Mouse (Mus musculus) gastrocnemius, adult 18-20 months (tissue): ENCODE results near the gene Ubxn6. TPM values are rescaled to one million over a fixed set of nuclear protein-coding genes. Genes with fewer than 3 reads are reported as not detected.
A peak's percentile ranks its signal among the peaks of the same experiment; 100 is the strongest.
"Not testable (repeated sequence)": the region's sequence is repeated elsewhere in the genome, so short reads cannot be mapped to it uniquely, and the experiment has no call there.

Source experiments
- DNase-seq: peaks from one replicate; pipeline ENCODE4 v3.0.0; 2021; ENCODE audit warnings: low spot score
- long read RNA-seq, 2 experiments: library from polyadenylated mRNA; stranded (forward); transcript quantifications; one replicate each; pipeline ENCODE4 v2.0.0; 2021
- total RNA-seq, 2 experiments: library from RNA; stranded (reverse); gene quantifications; 2 replicates each; pipeline ENCODE4 v1.2.3; 2021

The Ubxn6 gene
- total RNA-seq: 10 to 100 TPM; 62.9 to 69.0 TPM
- long read RNA-seq, experiment 1, transcript Ubxn6-201 (11 exons, 2,949 nt): major isoform, 136 of 148 reads
- long read RNA-seq, experiment 1, partial matches to known transcripts: 6 of 148 reads
- long read RNA-seq, experiment 1, other reads (novel, unspliced or antisense): 6 of 148 reads
- long read RNA-seq, experiment 2, transcript Ubxn6-201 (11 exons, 2,949 nt): major isoform, 135 of 150 reads
- long read RNA-seq, experiment 2, partial matches to known transcripts: 11 of 150 reads
- long read RNA-seq, experiment 2, other reads (novel, unspliced or antisense): 3 of 150 reads

DNA sequence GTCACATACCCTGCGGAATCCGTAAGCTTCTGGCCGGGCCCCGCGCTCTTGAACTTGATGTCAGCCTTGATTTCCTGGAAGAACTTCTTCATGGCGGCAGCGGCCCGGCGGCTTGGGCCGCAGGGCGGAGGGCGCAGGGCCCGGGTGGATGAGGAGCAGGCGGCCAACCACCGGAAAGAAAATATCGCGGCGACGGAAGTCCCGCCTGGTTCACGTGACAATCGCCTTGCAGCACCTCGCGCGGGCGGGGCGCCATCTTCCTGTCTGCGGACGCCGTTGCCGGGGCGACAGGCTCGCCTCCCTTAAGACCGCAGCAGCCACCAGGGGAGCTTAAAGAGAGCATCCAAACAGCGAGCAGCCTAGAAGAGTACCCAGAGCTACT is at the start of gene Ubxn6:
Gene Ubxn6 (minus strand): TSS at position 202 of the 382 bp plus-strand sequence.
- DNase-seq: peak; percentile 97

DNA sequence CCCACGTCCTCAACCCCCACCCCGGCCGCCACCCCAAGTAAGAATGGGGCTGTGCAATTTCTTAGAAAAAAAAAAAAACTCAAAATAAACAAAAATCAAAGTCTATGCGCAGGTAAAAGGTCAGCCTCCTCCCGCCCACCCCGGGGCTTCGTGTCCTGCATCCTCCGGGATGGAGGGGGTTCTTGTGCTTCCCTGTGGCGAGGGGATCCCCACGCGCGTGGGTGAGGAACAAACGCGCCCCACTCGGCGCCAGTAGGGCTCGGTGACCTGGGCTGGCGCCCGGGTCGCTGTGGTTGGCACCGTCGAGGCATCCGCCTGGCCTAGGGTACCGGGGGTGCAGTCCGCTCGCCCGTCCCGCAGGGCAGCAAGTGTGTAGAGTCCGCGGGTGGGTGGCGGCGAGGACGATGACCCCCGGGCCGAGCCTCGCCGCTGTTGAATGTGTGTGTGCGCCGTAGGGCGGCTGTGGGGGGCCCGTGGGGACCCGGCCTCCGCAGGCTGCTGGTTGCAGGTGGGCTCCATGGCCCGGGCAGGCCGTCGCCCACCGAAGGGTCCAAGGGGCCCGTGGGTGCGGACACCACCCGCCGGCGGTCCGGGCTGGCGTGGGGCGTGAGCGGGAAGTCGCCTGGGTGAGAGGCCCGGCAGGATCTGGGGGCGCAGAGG is 49.0 kb upstream of the Ubxn6 start:
- DNase-seq: no peak

DNA sequence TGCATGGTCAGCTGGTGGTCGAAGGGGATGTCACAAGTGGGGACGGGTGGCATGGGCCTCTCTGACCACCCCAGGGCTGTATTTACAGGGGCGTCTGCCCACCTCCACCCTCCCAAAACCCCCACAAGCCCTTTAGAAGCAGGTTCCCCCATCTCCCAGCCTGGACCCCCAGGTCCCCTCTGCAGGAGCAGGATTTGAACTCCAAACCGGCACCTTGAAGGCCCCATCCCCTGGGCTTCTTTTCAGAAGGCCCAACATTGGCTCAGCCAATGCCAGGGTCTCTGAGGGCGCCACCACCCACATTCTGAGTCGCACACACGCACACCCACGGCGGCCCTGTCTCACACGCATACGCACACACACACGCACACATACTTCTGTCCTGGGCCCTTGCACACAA is 48.3 kb upstream of the Ubxn6 start:
- DNase-seq: no peak

DNA sequence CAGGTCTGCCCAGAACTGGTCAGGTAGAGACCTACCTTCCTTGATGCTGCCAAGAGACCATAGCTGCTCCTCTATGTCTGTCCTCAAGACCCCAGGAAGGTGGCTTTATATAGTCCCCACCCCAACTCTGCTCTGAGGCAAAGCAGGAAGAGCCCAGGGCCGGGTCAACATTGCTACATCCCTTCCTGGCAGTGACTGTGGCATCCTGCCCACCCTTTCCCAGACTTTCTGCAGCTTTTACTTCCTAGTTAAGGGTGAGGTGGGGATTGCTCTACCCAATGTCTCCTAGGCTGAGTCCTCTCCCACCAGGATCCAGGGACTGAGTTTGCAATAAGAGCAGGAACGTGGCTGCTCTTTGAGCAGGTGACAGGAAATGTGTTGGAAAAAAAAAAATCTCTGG is 47.0 kb upstream of the Ubxn6 start, which contains the start of gene Lrg1:
Gene Lrg1 (minus strand): TSS at position 176 of the 400 bp plus-strand sequence.
- no peak for DNase-seq

DNA sequence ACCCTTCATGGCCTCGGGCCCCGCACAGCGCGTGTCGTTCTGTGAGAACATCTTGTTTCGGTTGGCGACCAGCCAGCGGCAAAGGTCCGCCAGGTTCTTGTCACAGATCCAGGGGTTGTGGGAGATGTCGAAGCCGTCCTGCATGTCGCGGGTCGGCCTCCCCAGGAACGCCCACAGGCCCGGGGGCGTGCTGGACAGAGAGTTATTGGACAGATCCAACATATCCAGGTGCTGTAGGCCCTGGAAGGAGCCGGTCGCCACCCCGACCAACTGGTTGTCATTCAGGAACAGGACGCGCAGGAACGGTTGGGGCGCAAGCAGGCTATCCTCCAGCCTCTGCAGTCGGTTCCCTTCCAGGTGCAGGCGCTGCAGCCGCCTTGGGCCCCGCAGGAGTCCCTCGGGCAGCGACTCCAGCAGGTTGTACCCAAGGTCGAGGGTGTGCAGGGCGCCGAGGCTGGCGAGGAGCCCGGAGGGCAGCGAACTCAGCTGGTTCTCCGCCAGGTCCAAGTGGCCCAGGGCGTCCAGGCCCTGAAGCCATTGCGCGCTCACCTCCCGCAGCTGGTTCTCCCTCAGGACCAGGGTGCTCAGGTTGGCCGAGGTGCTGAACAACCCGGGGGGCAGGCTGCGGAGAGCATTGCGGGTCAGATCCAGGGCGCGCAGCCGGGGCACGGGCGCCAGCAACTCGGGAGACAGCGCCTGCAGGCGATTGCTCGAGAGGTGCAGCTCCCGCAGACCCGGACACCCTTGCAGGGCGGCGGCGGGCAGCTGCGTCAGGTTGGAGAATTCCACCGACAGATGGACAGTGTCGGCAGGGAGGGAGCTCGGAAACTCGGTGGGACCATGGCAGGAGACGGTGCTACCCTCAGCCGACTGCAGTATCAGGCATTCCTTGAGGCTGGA is 45.4 kb upstream of the Ubxn6 start:
- DNase-seq: peak; percentile 77

DNA sequence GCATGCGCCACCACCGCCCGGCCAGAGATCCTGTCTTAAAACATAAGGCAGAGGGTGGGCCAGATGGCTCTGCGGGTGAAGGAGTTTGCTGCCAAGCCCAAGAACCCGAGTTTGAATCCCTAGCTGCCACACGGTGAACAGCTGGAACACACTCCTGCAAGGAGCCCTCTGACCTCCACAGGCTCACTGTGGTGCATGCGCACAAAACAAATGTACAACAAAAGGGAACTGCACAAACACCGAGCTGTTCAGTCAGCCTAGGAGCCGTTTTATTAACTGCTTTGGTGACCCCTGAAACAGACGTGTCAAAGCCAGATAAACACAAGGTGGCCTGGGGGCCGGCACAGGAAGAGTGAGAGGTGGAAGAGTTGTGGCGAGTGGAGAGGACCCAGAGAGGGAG is 44.6 kb upstream of the Ubxn6 start:
- no peak for DNase-seq

DNA sequence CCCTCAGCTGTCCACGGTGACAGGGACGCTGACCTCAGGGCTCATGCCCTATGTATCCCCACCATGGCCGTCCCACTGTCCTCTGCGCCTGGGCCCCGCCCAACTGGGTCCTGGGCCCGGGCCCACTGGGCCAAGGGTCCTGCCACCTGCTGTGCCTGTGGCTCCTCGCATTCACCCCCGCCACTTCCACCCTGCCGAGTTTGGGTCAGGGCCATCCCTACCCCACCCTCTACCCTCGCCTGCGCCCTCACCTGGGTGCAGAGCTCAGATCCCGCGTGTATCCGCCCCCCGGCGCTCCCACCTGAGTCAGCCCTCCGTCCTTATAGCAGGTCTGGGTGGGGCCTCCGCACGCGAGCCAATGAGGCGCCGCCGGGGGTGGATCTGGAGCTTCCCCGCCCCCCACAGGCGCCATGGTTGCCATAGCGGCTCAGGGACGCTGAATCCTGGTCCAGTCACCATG is 42.5 kb upstream of the Ubxn6 start, which contains the start of gene Plin5:
Gene Plin5 (minus strand): TSS at position 346 of the 460 bp plus-strand sequence.
- DNase-seq: peak; percentile 77

DNA sequence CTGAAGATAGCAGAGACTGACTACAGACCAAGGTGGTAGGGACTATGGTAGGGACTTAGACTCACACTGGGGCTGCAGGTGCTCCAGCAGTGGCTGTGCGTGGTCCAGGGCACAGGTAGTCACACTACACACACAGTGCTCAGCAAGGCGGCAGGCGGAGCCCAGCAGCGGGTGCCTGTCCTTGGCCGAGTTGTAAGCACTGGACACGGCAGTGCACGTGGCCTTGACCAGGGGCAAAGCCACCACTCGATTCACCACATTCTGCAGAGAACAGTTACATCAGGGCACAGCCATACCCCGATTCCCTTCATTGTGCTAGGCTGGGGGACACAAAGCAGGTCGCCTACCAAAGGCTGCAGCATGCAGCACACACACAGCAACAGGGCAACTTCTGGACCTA is 41.4 kb upstream of the Ubxn6 start:
- no peak for DNase-seq

DNA sequence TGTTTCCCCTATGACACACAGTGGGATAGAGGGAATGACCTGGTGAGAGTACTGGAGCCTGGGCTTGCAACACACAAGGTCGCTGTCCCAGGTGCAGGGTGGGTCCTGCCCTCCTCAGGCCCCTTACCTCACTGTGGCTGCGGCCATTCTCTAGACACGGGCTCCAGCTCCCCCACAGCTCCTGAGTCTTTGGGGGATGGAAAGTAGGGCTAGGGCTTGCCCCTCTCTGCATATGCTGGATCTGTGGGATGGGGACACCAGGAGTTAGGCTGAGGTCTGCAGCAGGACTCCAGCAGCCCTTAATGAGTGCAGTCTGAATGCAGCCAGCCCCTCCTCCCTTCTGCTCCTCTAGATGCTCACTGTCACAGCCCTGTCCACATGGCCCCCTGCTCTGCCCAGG is 37.9 kb upstream of the Ubxn6 start:
- DNase-seq: no peak

DNA sequence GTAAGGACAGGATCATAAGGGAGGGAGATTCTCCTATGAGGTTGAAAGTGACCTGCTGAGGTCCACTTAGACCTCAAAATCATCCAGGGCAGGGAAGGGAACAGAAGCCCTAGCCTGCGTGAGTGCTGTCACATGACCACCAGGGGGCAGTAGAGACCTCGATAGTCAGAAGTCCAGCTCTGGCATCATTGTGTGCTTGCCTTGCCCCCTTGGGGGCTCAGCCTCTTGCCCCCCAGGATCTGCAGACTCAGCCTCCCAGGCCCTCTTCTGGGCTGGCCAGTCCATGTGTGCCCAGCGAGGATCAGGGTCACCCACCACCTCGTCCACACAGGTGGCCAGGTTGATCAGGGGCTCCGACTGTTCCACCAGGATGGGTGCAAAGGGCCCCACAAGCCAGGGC is 37.0 kb upstream of the Ubxn6 start:
- peak; percentile 78 for DNase-seq

DNA sequence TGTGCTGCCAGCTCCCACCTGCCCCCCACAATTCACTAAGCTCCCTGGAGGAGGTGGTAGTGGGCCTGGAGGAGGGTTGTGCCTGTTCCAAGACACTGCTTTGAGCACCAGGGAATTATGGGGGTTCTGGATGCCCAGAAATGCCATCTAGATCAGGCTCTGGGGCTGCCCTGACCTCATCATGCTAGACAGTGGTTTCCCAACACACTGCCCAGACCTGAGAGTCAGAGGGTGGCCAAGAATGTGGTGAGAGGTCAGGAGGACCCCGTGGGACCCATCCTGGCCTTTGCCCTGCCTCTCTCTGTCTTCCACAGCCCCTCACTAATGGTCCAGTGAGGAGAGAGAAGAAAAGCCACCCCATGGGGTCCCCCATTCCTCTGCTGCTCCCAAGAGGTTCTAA is 36.2 kb upstream of the Ubxn6 start:
- DNase-seq: no peak

DNA sequence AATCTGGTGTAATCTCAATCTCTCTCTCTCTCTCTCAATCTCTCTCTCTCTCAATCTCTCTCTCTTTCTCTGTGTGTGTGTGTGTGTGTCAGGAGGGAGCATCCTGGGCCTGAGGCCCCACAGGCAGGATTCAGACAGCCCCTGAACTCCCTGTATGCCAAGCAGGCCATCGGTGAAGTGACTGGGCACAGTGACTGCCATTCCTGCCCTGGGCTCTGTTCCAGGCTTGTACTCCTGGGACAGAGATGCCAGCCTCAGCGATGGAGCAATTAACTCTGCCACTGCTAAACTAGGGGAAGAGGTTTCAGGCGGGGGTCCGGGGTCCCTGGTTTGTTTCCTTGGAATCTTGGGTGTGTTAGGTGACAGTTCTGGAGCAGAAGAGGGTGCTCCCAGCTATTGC is 35.7 kb upstream of the Ubxn6 start:
- DNase-seq: peak; percentile 76

DNA sequence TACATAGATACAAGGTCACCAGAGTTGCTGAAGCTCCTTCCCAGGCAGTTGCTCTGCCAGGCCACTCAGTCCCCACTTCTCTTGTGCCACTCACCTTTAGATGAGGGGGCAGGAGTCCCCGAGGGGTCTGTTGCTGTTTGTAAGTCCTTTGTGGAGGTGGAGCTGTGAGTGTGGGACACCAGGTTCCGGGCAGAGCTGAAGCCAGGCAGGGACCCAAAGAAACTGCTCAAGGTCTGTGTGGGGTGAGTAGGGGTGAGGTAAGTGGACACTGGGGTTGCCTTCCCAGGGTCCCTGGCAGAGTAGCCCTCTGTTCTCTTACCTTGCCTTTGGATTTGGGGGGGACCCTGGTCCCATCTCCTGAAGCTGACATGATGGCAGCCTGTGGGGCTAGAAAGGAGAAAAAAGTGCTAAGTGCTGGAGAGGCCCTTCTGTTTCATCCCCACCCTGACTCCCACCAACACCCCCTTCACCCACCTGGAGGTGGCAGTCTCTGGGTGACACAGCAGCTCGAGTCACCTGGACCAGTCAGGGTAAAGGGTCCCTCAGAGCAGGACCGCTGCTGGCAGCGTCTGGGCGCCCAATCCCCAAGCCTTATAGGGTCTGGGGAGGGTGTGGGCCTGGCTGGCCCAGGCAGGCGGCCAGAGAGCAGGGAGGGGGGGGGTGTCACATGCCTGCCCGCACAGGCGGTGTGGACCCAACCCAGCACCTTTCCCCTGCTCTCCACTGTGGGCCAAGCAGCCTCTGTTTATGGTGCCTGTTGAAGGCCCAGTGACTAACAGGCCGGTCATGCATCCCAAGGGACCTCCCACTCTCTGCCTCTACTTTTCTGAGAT is 34.6 kb upstream of the Ubxn6 start, which contains the start of gene Plin4:
Gene Plin4 (minus strand): TSS at position 585 of the 833 bp plus-strand sequence.
- peak; percentile 83 for DNase-seq

DNA sequence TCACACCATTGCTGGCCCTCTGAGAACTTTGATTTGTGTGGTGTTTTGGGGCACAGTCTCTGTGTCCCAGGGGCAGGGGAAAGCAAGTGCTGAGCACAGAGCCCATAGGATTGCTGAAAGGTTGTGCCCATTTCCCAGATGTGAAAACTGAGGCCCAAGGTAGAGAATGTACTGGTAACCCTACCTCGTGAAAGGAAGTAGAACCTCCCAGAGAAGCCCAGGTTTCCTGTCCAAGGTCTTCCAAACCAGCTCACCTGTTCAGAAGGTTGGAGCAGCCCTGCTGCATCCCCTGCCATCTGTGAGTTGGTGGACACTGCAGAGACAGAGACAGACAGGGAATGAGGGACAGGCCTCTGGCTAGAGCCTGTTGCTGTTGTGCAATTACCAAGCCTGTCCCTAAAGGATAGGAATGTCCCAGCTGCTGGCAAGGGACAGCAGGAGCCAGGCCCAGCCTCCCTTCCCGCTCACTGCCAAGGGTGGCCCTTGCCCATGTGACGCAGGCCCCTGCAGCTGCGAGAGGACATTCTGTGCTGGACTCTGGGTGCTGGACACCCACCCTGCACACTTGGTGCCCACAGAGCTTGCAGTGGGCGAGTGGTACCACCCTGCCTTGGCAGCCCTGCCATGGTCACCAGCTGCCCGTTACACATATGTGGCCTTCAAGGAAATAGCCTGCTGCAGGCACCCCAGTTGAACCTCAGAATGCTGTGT is 33.7 kb upstream of the Ubxn6 start:
- peak; percentile 93 for DNase-seq

DNA sequence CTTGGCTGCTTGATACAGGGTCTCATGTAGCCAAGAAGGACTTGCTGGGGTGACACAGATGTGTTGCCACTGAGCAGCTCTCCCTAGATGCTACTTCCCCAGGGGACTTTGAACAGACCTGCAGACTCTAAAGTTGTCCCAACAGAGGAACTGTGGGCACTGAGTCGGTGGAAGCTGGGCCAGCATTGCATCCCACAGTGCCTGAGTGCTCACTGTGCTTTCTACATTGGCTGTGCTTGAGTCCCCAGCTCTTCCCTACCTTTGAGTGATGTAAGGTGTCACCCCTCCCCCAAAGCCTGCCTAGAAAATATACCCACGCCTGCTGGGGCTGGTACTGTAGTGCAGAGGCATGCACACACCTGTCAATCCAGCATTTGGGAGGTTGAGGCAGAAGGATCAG is 32.9 kb upstream of the Ubxn6 start:
- DNase-seq: no peak

DNA sequence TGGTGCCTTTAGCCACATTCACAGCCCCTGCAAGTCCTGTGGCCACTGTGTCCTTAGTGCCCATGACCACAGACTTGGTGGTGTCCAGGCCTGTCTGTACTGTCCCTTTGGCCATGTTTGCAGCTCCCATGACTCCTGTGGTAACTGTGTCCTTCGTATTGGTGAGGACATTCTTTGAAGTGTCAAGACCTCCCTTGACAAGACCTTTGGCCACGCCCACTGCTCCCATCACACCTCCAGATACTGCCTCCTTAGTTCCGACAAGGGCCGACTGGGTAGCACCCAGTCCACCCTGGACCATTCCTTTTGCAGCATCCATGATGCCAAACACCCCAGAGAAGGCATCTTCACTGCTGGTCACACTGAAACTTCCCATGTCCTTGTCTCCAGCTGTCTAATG is 32.2 kb upstream of the Ubxn6 start:
- DNase-seq: no peak

DNA sequence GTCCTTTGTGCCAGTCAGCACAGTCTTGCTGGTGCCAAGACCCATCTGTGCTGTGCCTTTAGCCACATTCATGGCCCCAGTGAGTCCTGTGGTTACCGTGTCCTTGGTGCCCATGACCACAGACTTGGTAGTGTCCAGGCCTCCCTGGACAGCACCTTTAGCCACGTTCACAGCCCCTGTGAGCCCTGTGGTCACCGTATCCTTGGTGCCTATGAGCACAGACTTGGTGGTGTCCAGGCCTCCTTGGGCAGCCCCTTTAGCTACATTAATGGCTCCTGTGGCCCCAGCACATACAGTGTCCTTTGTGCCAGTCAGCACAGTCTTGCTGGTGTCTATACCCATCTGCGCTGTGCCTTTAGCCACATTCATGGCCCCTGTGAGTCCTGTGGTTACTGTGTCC is 31.6 kb upstream of the Ubxn6 start:
- not testable (repeated sequence) for DNase-seq

DNA sequence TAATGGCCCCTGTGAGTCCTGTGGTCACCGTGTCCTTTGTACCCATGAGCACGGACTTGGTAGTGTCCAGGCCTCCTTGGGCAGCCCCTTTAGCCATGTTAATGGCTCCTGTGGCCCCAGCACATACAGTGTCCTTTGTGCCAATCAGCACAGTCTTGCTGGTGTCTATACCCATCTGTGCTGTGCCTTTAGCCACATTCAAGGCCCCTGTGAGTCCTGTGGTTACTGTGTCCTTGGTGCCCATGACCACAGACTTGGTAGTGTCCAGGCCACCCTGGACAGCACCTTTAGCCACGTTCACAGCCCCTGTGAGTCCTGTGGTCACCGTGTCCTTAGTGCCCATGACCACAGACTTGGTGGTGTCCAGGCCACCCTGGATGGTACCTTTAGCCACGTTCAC is 30.0 kb upstream of the Ubxn6 start:
- DNase-seq: not testable (repeated sequence)

DNA sequence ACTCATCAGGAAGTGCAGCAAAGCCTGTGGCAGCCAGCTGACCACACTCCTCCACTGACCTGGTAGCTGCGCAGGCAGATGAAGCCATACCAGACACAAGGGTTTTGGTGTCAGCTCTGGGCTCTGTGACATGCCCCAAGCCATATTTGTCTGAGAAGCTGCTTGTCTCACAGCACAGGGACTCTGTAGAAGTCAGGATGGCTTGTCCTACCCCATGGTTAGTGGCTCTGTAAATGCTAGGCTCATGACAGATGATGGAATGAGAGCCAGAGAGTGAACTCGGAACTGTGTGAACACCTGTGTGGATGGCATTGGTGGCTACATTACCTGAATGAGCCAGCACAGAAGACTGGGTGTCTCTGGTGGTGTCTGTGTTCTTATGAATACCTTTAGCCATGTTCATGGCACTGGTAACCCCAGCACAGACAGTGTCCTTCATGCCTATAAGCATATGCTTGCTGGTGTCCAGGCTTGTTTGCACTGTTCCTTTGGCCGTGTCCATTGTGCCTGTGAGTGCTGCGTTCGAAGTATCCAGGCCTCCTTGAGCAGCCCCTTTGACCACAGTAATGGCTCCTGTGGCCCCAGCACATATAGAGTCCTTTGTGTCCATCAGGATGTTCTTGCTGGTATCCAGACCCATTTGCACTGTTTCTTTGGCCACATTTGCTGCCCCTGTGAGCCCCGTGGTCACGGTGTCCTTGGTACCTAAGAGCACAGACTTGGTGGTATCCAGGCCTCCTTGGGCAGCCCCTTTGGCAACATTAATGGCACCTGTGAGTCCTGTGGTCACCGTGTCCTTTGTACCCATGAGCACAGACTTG is 28.8 kb upstream of the Ubxn6 start:
- peak; percentile 64 for DNase-seq
